Mouse (Mus musculus) thymus, adult 2 months (tissue): ENCODE data around the gene Sult2a6.

Source experiments
- CTCF ChIP-seq: fragments of 200-500 bp; IDR thresholded peaks from 2 replicates; pipeline ENCODE4 v1.5.1; 2012; ENCODE audit warnings: mild to moderate bottlenecking, control low read depth, low read length, moderate library complexity, borderline replicate concordance; ENCODE audit not compliant: control insufficient read depth, poor library complexity, insufficient read depth; ENCODE audit errors: extremely low read depth
- POLR2A ChIP-seq: fragments of 200-500 bp; IDR thresholded peaks from 2 replicates; pipeline ENCODE4 v1.6.1; 2012; ENCODE audit warnings: mild to moderate bottlenecking, low read length, control low read depth, moderate library complexity; ENCODE audit not compliant: control insufficient read depth, poor library complexity, insufficient read depth; ENCODE audit errors: extremely low read depth

- TF ChIP-seq CTCF (no peak), POLR2A (no peak)
These were observed at the start of gene Sult2a6 for GRCm38 (mm10) chr7:14254770-14255169.
